Mouse (Mus musculus): ENCODE measurements around the gene Os9.

GRCm38 (mm10) chr10:127166771-127167613, 46.1 kb upstream of the Os9 start:
- TF ChIP-seq GATA1 (IDR thresholded peaks at IDR 0.05; ENCODE audit: low read depth, low read length) (no peak), CTCF (IDR thresholded peaks at IDR 0.05 in 2 of 3, conservative IDR thresholded peaks at IDR 0.05 in 1 of 3; ENCODE audit: control insufficient read depth in 1 of 3, insufficient read depth in 1 of 3, low read depth in 2 of 3, low read length in 3 of 3, poor library complexity in 1 of 3, severe bottlenecking in 1 of 3) (no peak), MEF2A (IDR thresholded peaks at IDR 0.05; ENCODE audit: extremely low read depth, insufficient replicate concordance, low read depth, low read length, poor library complexity, severe bottlenecking) (no peak), USF2 (IDR thresholded peaks at IDR 0.05; ENCODE audit: borderline replicate concordance in 1 of 2, insufficient read depth in 1 of 2, low read depth in 1 of 2, low read length in 2 of 2) (no peak), TCF12 (IDR thresholded peaks at IDR 0.05; ENCODE audit: low read depth, low read length) (no peak), RAD21 (IDR thresholded peaks at IDR 0.05; ENCODE audit: low read depth, low read length) (no peak), USF1 (IDR thresholded peaks at IDR 0.05; ENCODE audit: low read depth, low read length) (peak; percentile 61), POLR2A (IDR thresholded peaks at IDR 0.05; ENCODE audit: control insufficient read depth in 1 of 2, insufficient read depth in 1 of 2, low read depth in 1 of 2, low read length in 2 of 2, poor library complexity in 1 of 2) (no peak)

Measured in MEL (cell line).